Mouse (Mus musculus): ENCODE measurements around the gene Ddx23.

DNA sequence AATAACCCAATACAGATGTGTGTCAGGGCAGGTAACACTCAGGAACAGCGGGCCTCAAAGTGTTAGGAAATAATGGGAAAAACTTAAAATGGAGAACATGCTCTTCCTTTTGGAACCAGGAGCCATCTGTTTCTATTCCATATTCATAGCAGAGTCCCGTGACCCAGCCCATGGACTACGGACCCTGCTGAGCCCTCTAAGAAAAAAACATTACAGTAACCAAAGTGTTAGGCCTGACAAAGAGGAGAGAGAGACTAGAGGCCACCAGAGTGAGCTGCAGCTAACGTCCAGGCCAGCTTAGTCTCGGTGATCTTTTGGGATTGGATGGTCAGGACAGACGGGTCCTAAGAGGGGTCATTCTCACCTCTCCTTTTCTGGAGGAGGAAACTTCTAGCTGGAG lies 47.7 kb downstream of the Ddx23 start:
- no peak for TF ChIP-seq POLR2A (IDR thresholded peaks at IDR 0.05; ENCODE audit: extremely low read depth, insufficient read depth, low read length)
- TF ChIP-seq CTCF (IDR thresholded peaks at IDR 0.05; ENCODE audit: extremely low read depth, insufficient read depth, low read length) = no peak
